Mouse (Mus musculus) liver, adult 2 months (tissue): ENCODE measurements around the gene Slc4a8.

ENCODE experiments used
- CTCF ChIP-seq: fragments of 200-500 bp; IDR thresholded peaks from 2 replicates; pipeline ENCODE4 v1.5.1; 2011; ENCODE audit warnings: low read depth, low read length, control low read depth
- POLR2A ChIP-seq: fragments of 200-500 bp; IDR thresholded peaks from 2 replicates; pipeline ENCODE4 v1.6.1; 2011; ENCODE audit warnings: low read length, control low read depth; ENCODE audit not compliant: insufficient read depth; ENCODE audit errors: extremely low read depth

DNA sequence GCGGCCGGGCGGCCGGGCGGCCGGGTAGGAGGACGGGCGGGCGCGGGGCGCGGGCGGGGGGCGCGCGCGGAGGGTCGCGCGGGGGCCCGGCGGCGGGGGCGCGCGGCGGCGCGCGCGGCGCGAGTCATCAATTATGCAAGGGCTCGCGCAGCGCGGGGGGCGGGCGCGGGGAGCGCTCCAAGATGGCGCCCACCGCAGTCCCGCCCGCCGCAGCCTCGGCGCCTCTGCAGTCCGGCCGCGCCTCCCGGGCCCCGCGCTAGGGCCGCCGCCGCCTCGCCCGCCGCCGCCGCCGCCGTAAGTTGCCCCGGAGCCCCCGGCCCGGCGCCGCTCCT is 109.2 kb downstream of the Slc4a8 start:
- TF ChIP-seq CTCF (no peak), POLR2A (no peak)
